Mouse (Mus musculus): ENCODE results near the gene Tcf23. TPM values are rescaled to one million over a fixed set of nuclear protein-coding genes. Genes with fewer than 3 reads are reported as not detected.
"Not testable (repeated sequence)": the region's sequence is repeated elsewhere in the genome, so short reads cannot be mapped to it uniquely, and the experiment has no call there.

Tcf23 gene
- total and polyA plus RNA-seq, 3 experiments, result 0.77 to 1.3 (median 1.3) TPM

- DNase-seq, result no peak
These were observed 30.9 kb downstream of the Tcf23 start for GRCm38 (mm10) chr5:30999324-30999723.

DNA sequence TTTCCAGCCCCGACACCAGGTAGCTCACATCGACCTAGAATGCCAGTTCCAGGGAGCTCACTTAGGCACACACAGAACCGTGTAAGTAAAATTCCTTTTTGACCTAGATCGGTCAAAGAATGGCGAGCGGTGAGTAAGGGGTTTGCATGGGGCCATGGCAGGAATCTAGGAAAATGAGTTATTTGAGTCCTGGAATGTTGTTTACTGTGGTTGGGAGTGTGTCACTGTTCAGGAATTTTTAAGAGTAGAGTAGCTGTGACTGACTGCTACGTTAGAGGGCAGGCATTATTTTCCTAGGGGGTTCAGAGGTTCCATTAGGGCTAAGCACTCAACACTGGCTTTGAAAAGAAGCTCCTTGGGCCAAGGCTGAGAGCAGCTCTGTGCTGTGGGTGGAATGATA, 31.7 kb downstream of the Tcf23 start:
- DNase-seq, result no peak

- DNase-seq, result no peak
These were observed 32.5 kb downstream of the Tcf23 start for GRCm38 (mm10) chr5:31000993-31001392.

- DNase-seq, result no peak
These were observed 33.1 kb downstream of the Tcf23 start for GRCm38 (mm10) chr5:31001560-31001959.

DNA sequence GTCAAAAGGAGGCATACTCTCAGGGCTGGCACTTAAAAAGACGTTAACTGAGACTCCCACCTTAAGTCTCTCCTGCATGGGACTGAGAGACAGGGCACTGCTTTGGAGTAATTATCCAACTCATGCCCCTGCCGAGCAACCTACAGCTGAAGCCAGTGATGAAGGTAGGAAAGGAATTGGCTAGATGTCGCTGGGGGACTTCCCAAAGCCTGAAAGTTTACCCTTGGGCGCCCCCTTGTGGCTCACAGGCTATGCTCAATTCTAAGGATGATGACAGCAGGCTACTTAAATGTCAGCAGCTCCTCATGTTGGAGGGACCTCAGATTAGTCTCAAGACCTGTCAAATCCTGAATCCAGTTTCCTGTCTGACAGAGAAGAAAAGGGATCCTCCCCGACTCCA, 35.7 kb downstream of the Tcf23 start:
- DNase-seq, result peak; percentile 88

GRCm38 (mm10) chr5:31012737-31013136, 44.3 kb downstream of the Tcf23 start:
- DNase-seq, result no peak

- DNase-seq, result no peak
These were observed 47.5 kb downstream of the Tcf23 start for GRCm38 (mm10) chr5:31015913-31016312.

- not testable (repeated sequence) for DNase-seq
These were observed 53.3 kb downstream of the Tcf23 start for GRCm38 (mm10) chr5:31021790-31022189.

DNA sequence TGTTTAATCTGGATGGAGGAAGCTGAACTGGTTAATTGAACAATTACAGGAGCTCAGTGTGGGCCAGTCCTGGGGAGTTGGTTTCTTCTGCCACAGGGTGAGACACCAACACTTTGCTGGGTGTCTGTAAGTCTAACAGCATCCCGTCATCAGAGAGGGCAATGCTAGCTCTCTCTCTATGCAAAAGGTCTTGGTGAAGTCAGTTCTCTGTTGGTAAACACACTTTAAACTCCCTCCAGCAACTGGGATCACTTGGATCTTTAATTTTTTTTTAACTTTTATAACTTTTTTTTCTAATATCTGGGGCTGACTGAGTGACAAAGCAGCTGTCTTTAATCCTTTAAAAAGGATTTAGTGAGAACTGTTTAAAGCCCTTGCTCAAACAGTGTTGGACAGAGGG, 54.2 kb downstream of the Tcf23 start:
- DNase-seq, result no peak

DNA sequence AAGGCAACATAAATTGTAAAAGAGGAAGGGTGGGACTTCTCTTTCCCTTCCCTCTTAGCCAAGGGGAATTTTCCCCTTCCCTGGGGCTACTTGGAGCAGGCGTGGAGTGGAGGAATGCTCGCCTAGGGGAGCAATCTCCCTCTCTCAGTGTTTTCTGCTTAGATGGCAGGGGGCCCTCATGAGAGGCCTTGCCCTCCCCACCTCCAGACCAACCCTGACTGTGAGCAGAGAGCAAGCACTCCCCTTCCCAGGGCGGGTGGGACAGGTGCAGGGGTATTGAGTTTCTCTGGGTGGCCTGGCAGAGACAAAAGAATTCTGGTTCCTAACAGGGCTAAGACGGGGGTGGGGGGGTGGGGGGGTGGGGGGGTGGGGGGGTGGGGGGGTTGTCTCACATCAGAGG, 54.8 kb downstream of the Tcf23 start:
- no peak for DNase-seq

DNA sequence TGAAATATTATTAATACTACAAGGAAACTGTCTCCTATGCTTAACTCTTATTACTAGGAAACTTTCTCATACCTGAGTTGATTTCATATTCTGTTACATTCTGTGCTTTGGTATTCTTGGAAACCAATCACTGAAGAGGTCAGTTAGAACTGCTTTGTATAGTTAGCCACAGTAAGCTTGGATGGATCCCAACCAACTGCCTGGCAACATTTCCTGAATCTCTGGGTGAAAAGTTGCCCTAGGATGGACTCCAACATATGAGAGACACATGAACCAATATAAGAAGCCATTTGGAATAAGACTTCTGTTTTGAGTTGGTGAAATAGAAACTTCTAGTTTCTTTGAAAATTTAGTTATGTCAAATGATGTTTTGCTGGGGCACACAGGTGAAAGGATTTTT, 56.2 kb downstream of the Tcf23 start:
- DNase-seq, result no peak

Other genes with a start within 250 kb of the Tcf23 start
- 10 to 100 TPM; 60.0 to 79.0 TPM for gene Mapre3, start 154.0 kb upstream of the Tcf23 start, total RNA-seq (2021)
- 103 and 134 TPM in 2 replicates for gene Mapre3, start 154.0 kb upstream of the Tcf23 start, polyA plus RNA-seq (2012; rRNA removed)
- gene Tmem214, start 100.7 kb upstream of the Tcf23 start, total RNA-seq (2021), result 10 to 100 TPM; 51.9 to 62.2 TPM
- 87.6 and 96.9 TPM in 2 replicates for gene Tmem214, start 100.7 kb upstream of the Tcf23 start, polyA plus RNA-seq (2012; rRNA removed)
- gene Agbl5, start 80.0 kb upstream of the Tcf23 start, total RNA-seq (2021), result 1 to 10 TPM; 7.6 to 9.2 TPM
- gene Agbl5, start 80.0 kb upstream of the Tcf23 start, polyA plus RNA-seq (2012; rRNA removed), result 25.3 and 27.5 TPM in 2 replicates
- 100 to 1,000 TPM; 256 to 264 TPM for gene Ost4, start 60.9 kb upstream of the Tcf23 start, total RNA-seq (2021)
- 120 and 143 TPM in 2 replicates for gene Ost4, start 60.9 kb upstream of the Tcf23 start, polyA plus RNA-seq (2012; rRNA removed)
- gene Emilin1, start 55.3 kb upstream of the Tcf23 start, total RNA-seq (2021), result 10 to 100 TPM; 40.3 to 62.0 TPM
- 64.1 and 75.1 TPM in 2 replicates for gene Emilin1, start 55.3 kb upstream of the Tcf23 start, polyA plus RNA-seq (2012; rRNA removed)
- gene Khk, start 47.2 kb upstream of the Tcf23 start, total RNA-seq (2021), result 10 to 100 TPM; 37.2 to 44.3 TPM
- 43.9 and 60.3 TPM in 2 replicates for gene Khk, start 47.2 kb upstream of the Tcf23 start, polyA plus RNA-seq (2012; rRNA removed)
- 1 to 10 TPM in 1 of 2 experiments, under 1 TPM in 1; 0.58 to 2.5 TPM for gene Cgref1, start 23.1 kb upstream of the Tcf23 start, total RNA-seq (2021)
- 1.5 and 2.0 TPM in 2 replicates for gene Cgref1, start 23.1 kb upstream of the Tcf23 start, polyA plus RNA-seq (2012; rRNA removed)
- 100 to 1,000 TPM; 119 to 126 TPM for gene Preb, start 8.3 kb upstream of the Tcf23 start, total RNA-seq (2021)
- 284 TPM in 2 replicates for gene Preb, start 8.3 kb upstream of the Tcf23 start, polyA plus RNA-seq (2012; rRNA removed)
- gene Atraid, start 79.7 kb downstream of the Tcf23 start, total RNA-seq (2021), result 100 to 1,000 TPM; 117 to 125 TPM
- gene Atraid, start 79.7 kb downstream of the Tcf23 start, polyA plus RNA-seq (2012; rRNA removed), result 101 and 114 TPM in 2 replicates
- gene Slc5a6, start 80.3 kb downstream of the Tcf23 start, total RNA-seq (2021), result 10 to 100 TPM; 27.7 to 39.6 TPM
- gene Slc5a6, start 80.3 kb downstream of the Tcf23 start, polyA plus RNA-seq (2012; rRNA removed), result 88.3 and 93.5 TPM in 2 replicates
- gene Cad, start 86.1 kb downstream of the Tcf23 start, total RNA-seq (2021), result 10 to 100 TPM; 17.5 to 33.1 TPM
- gene Cad, start 86.1 kb downstream of the Tcf23 start, polyA plus RNA-seq (2012; rRNA removed), result 43.2 and 48.0 TPM in 2 replicates
- gene Dnajc5g, start 137.6 kb downstream of the Tcf23 start, total RNA-seq (2021), result not detected
- not detected in 2 replicates for gene Dnajc5g, start 137.6 kb downstream of the Tcf23 start, polyA plus RNA-seq (2012; rRNA removed)
- gene Slc30a3, start 139.6 kb downstream of the Tcf23 start, total RNA-seq (2021), result not detected
- gene Slc30a3, start 139.6 kb downstream of the Tcf23 start, polyA plus RNA-seq (2012; rRNA removed), result not detected in 2 replicates
- not detected for gene Trim54, start 148.1 kb downstream of the Tcf23 start, total RNA-seq (2021)
- not detected in 2 replicates for gene Trim54, start 148.1 kb downstream of the Tcf23 start, polyA plus RNA-seq (2012; rRNA removed)
- gene Ucn, start 170.2 kb downstream of the Tcf23 start, total RNA-seq (2021), result not detected
- gene Ucn, start 170.2 kb downstream of the Tcf23 start, polyA plus RNA-seq (2012; rRNA removed), result not detected in 2 replicates
- 10 to 100 TPM; 71.0 to 72.1 TPM for gene Mpv17, start 185.6 kb downstream of the Tcf23 start, total RNA-seq (2021)
- 127 and 137 TPM in 2 replicates for gene Mpv17, start 185.6 kb downstream of the Tcf23 start, polyA plus RNA-seq (2012; rRNA removed)
- 1 to 10 TPM; 1.1 to 1.4 TPM for gene Gm29609, start 211.2 kb downstream of the Tcf23 start, total RNA-seq (2021)
- gene Gm29609, start 211.2 kb downstream of the Tcf23 start, polyA plus RNA-seq (2012; rRNA removed), result 0.52 and 0.94 TPM in 2 replicates
- gene Gtf3c2, start 211.5 kb downstream of the Tcf23 start, total RNA-seq (2021), result 10 to 100 TPM; 51.9 to 67.4 TPM
- 34.8 and 47.8 TPM in 2 replicates for gene Gtf3c2, start 211.5 kb downstream of the Tcf23 start, polyA plus RNA-seq (2012; rRNA removed)
- gene Snx17, start 224.6 kb downstream of the Tcf23 start, total RNA-seq (2021), result 100 to 1,000 TPM in 1 of 2 experiments, 10 to 100 TPM in 1; 85.7 to 115 TPM
- gene Snx17, start 224.6 kb downstream of the Tcf23 start, polyA plus RNA-seq (2012; rRNA removed), result 85.1 and 92.2 TPM in 2 replicates
- gene Eif2b4, start 224.8 kb downstream of the Tcf23 start, total RNA-seq (2021), result 10 to 100 TPM; 39.5 to 45.7 TPM
- gene Eif2b4, start 224.8 kb downstream of the Tcf23 start, polyA plus RNA-seq (2012; rRNA removed), result 26.8 and 35.7 TPM in 2 replicates
- gene Zfp513, start 233.6 kb downstream of the Tcf23 start, total RNA-seq (2021), result 10 to 100 TPM; 28.5 to 29.5 TPM
- 75.5 and 77.8 TPM in 2 replicates for gene Zfp513, start 233.6 kb downstream of the Tcf23 start, polyA plus RNA-seq (2012; rRNA removed)

Data from adrenal gland, adult 2 months (tissue).